Mouse (Mus musculus) hindbrain, embryonic 14.5 days (tissue): ENCODE results near the gene Tcf7. TPM values are rescaled to one million over a fixed set of nuclear protein-coding genes. Genes with fewer than 3 reads are reported as not detected.

Source experiments
- ATAC-seq: fragments of 200-750 bp; cut with Nextera tagmentation; 2 replicates; pipeline ENCODE4 v1.8.0; 2017; ENCODE audit warnings: moderate number of reproducible peaks, mild to moderate bottlenecking, moderate TSS enrichment, moderate library complexity; ENCODE audit not compliant: low FRiP score
- DNase-seq: peaks from one replicate; pipeline ENCODE4 v3.0.0-alpha.2; 2015; ENCODE audit warnings: low spot score
- H3K27ac ChIP-seq: fragments of 300-500 bp; sonication (generic); 2 replicates; pipeline ENCODE4 v1.5.1; 2014; ENCODE audit warnings: mild to moderate bottlenecking, moderate library complexity
- H3K27me3 ChIP-seq: fragments of 300-500 bp; sonication (generic); 2 replicates; pipeline ENCODE4 v1.6.1; 2014; ENCODE audit warnings: mild to moderate bottlenecking, low read length, mixed read lengths; ENCODE audit not compliant: control insufficient read depth, insufficient read depth
- H3K36me3 ChIP-seq: fragments of 300-500 bp; sonication (generic); replicated peaks from 2 replicates; pipeline ENCODE4 v1.6.1; 2014; ENCODE audit not compliant: control insufficient read depth, insufficient read depth
- H3K4me1 ChIP-seq: fragments of 300-500 bp; sonication (generic); replicated peaks from 2 replicates; pipeline ENCODE4 v1.6.1; 2014; ENCODE audit warnings: antibody characterized with exemption, low read length, mixed read lengths; ENCODE audit not compliant: control insufficient read depth, insufficient read depth
- H3K4me2 ChIP-seq: fragments of 300-500 bp; sonication (generic); replicated peaks from 2 replicates; pipeline ENCODE4 v1.6.1; 2014; ENCODE audit warnings: mild to moderate bottlenecking, moderate library complexity
- H3K4me3 ChIP-seq: fragments of 300-500 bp; sonication (generic); replicated peaks from 2 replicates; pipeline ENCODE4 v1.5.1; 2014; ENCODE audit warnings: mild to moderate bottlenecking, low read length
- H3K9ac ChIP-seq: fragments of 300-500 bp; sonication (generic); 2 replicates; pipeline ENCODE4 v1.6.1; 2014
- H3K9me3 ChIP-seq: fragments of 300-500 bp; sonication (generic); 2 replicates; pipeline ENCODE4 v1.6.1; 2016; ENCODE audit warnings: low read length; ENCODE audit not compliant: control insufficient read depth
- WGBS: fragments of 180-500 bp; shearing (Covaris S2); extraction: QIAGEN DNeasy Blood & Tissue Kit; methylation state at CpG from one replicate; pipeline ENCODE4 v1.1.7; 2014; 5-methylcytosine and 5-hydroxymethylcytosine counted together
- polyA plus RNA-seq: library from polyadenylated mRNA; unstranded; fragments of >200 nt; fragmentation: Nextera tagmentation; extraction: Ambion mirVana; gene quantifications from 2 replicates; pipeline ENCODE4 v1.2.1, GENCODE M21; 2014

Tcf7 gene
- polyA plus RNA-seq, 1 experiment from 2014 or later, result 6.9 TPM

DNA sequence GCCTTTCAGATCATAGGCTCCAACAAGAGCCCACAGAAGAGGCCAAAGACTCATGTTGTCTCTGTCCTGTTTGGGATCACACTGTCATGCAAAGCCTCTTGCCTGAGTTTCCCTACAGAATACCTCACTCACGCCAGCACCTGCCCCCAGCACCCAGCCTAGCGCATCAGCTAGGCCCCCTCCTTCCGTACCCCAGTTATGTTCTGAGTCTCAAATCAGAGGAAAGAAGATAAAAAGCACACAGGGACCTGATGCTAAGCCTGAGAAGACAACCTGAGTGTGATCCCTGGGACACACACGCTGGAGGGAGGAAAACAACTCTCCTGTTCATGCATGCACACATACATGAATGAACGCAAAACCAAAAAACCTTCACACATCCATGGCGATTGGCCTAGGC is 3.8 kb downstream of the Tcf7 start:
- no peaks in the 10 kb centered on the region for H3K9me3 ChIP-seq
- WGBS, result 96% methylated on average over 6 of the region's 6 CpGs
- H3K9ac ChIP-seq, result no peak overlapping the region
- peaks cover 9% of the 10 kb centered on the region for H3K4me1 ChIP-seq
- H3K36me3 ChIP-seq, result no peaks in the 10 kb centered on the region
- no peak overlapping the region for H3K4me3 ChIP-seq
- H3K27ac ChIP-seq, result no peak overlapping the region
- peaks cover 18% of the 10 kb centered on the region for H3K27me3 ChIP-seq
- DNase-seq (no peak), ATAC-seq (no peak)
- no peak overlapping the region for H3K4me2 ChIP-seq

DNA sequence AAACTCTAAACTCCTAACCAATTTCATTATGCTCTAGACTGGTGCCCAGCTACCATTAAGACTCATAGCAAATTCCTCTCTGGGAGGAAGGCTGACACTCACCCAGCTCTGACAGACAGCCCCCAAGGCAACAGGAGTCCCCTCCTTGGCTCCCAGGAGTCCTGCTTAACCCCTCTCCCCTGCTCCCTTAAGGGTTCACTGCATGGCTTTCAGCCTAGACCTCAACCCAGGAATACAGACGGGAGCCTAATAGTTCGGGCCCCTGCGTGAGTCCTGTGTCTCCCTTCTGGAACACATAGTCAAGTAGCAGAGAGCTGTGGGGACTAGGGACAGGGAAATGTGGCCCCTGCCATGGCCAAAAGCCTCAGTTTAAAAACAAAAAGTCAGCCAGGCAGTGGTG is 4.7 kb downstream of the Tcf7 start:
- ATAC-seq, result no peak
- WGBS, result 94% methylated on average over 3 of the region's 3 CpGs

DNA sequence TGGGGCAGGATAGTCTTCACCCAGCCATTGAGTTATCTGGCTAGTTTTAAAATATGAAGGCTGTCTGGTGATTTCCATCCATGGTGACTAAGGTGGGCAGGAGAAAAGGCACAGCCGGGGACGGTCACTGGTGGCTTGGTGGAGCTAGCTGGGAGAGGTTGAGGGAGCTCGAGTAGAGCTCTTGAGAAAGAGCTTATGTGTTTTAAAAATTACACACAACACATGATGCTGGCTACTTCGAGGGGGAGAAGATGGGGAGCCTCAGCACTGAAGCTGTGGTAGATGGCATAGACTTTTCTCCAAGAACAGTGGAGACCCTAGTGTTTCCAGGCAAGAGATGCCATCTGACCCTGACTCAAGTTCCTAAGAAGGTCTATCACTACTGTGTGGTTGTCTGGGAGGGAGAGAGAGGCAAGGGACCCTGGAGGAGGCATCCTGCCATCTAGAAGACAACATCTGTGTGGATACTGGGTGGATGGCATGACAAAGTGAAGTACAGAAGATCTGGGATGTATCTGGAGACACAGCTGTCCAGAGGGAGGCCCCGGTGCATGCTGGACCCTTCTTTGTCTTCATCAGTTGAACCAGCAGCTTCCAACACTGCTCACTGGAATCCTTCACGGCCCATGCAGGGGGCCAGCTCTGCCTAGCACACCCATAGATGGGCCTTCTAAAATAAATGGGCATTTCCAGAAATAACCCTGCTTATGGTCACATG is 5.2 kb downstream of the Tcf7 start:
- H3K4me2 ChIP-seq, result no peak overlapping the region
- H3K27ac ChIP-seq, result no peak overlapping the region
- no peak overlapping the region for H3K9ac ChIP-seq
- no peaks in the 10 kb centered on the region for H3K36me3 ChIP-seq
- H3K27me3 ChIP-seq, result peaks cover 9% of the 10 kb centered on the region
- H3K4me3 ChIP-seq, result no peak overlapping the region
- ATAC-seq (no peak), DNase-seq (no peak)
- 92% methylated on average over 6 of the region's 6 CpGs for WGBS
- H3K4me1 ChIP-seq, result 0 out of 2 replicates have a peak, but pooled peaks cover under 1% of the 10 kb centered on the region
- no peaks in the 10 kb centered on the region for H3K9me3 ChIP-seq

More for the DNA sequence above, 4.7 kb downstream of the Tcf7 start:
- Histone ChIP-seq H3K4me3 (no peak overlapping the region), H3K4me1 (0 out of 2 replicates have a peak, but pooled peaks cover 5% of the 10 kb centered on the region), H3K4me2 (no peak overlapping the region), H3K27me3 (peaks cover 12% of the 10 kb centered on the region), H3K27ac (no peak overlapping the region), H3K9me3 (no peaks in the 10 kb centered on the region), H3K9ac (no peak overlapping the region), H3K36me3 (no peaks in the 10 kb centered on the region)
- no peak for DNase-seq

DNA sequence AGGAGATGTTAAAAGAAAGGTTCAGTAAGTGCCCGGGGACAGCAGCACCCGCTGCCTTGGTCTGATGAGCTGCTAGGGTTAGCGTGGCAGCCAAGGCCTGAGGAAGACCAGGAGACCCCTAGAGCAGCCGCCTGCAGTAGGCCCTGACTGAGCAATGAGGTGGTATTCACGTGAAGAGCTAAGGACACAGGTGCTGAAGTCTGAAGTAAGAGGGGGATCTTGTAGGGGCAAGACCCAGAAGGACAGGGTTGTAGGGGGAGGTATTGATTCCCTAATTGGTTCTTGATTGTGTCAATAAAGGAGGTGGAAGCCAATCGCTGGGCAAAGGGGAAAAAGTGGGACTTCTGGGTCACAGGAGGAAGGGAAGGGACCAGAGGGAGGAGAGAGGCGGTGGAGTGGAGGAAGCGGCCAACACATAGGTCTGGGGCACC is 5.8 kb downstream of the Tcf7 start:
- H3K27ac ChIP-seq, result no peak overlapping the region
- WGBS, result 94% methylated on average over 8 of the region's 8 CpGs
- H3K9ac ChIP-seq, result no peak overlapping the region
- H3K4me2 ChIP-seq, result no peak overlapping the region
- no peak overlapping the region for H3K4me3 ChIP-seq
- ATAC-seq, result no peak
- no peak for DNase-seq
- H3K36me3 ChIP-seq, result no peaks in the 10 kb centered on the region
- peaks cover 3% of the 10 kb centered on the region for H3K27me3 ChIP-seq
- no peaks in the 10 kb centered on the region for H3K9me3 ChIP-seq
- no peaks in the 10 kb centered on the region for H3K4me1 ChIP-seq

GRCm38 (mm10) chr11:52275774-52276555 is 6.8 kb downstream of the Tcf7 start:
- Histone ChIP-seq H3K9me3 (no peaks in the 10 kb centered on the region), H3K27ac (no peak overlapping the region), H3K4me1 (no peaks in the 10 kb centered on the region), H3K27me3 (no peaks in the 10 kb centered on the region), H3K36me3 (no peaks in the 10 kb centered on the region), H3K4me3 (no peak overlapping the region), H3K4me2 (no peak overlapping the region), H3K9ac (no peak overlapping the region)
- no peak for DNase-seq
- 84% methylated on average over 9 of the region's 9 CpGs for WGBS
- no peak for ATAC-seq

GRCm38 (mm10) chr11:52275366-52275765 is 7.4 kb downstream of the Tcf7 start:
- ATAC-seq (no peak), DNase-seq (no peak)
- WGBS, result 92% methylated on average over 8 of the region's 8 CpGs
- Histone ChIP-seq H3K27me3 (no peaks in the 10 kb centered on the region), H3K4me1 (no peaks in the 10 kb centered on the region), H3K9ac (no peak overlapping the region), H3K9me3 (no peaks in the 10 kb centered on the region), H3K4me2 (no peak overlapping the region), H3K36me3 (no peaks in the 10 kb centered on the region), H3K27ac (no peak overlapping the region), H3K4me3 (no peak overlapping the region)

DNA sequence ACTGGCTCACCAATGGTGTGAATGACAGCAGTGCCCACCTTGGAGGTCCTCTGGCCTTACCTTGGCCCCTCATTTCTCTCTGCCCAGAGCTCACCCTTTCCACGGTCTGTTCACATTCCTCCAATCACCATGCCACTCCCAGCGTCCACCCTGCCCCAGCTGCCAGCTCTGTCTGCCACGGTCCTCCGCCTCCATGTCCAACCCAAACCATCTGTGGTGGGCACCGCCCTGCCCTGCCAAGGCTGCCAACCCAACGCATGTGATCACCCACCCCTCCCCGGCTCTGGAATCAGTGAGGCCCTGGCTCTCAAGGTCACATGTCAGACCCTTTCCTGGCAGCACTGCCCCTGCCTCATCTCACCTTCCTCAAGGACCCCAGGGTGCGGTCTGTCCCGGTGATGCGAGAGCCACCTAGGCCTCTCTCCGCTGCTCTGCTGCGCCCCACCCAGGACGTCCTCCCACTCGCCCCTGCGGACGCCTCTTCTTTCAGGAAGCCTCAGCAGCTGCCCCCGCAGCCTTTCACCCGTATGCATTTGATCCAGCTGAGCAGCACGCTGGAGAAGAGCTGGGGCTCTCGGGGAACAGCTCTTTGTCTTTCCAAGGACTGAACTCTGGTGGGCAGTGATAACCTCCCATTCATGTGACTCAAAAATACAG is 8.2 kb downstream of the Tcf7 start:
- Histone ChIP-seq H3K27ac (no peak overlapping the region), H3K4me2 (no peak overlapping the region), H3K4me1 (no peaks in the 10 kb centered on the region), H3K27me3 (no peaks in the 10 kb centered on the region), H3K9me3 (no peaks in the 10 kb centered on the region), H3K4me3 (no peak overlapping the region), H3K36me3 (no peaks in the 10 kb centered on the region), H3K9ac (no peak overlapping the region)
- ATAC-seq (0 out of 2 replicates have a peak, but pooled peaks have one; percentile 55), DNase-seq (no peak)
- WGBS, result 85% methylated on average over 20 of the region's 20 CpGs

GRCm38 (mm10) chr11:52273942-52274330 is 8.9 kb downstream of the Tcf7 start:
- Histone ChIP-seq H3K27ac (no peak overlapping the region), H3K9ac (no peak overlapping the region), H3K9me3 (no peaks in the 10 kb centered on the region), H3K27me3 (no peaks in the 10 kb centered on the region), H3K4me3 (no peak overlapping the region), H3K36me3 (no peaks in the 10 kb centered on the region), H3K4me1 (no peaks in the 10 kb centered on the region), H3K4me2 (no peak overlapping the region)
- no peak for DNase-seq
- 84% methylated on average over 4 of the region's 4 CpGs for WGBS
- no peak for ATAC-seq

- no peak for ATAC-seq
- Histone ChIP-seq H3K9me3 (no peaks in the 10 kb centered on the region), H3K27ac (no peak overlapping the region), H3K27me3 (no peaks in the 10 kb centered on the region), H3K4me2 (no peak overlapping the region), H3K4me1 (no peaks in the 10 kb centered on the region), H3K36me3 (no peaks in the 10 kb centered on the region), H3K4me3 (no peak overlapping the region), H3K9ac (no peak overlapping the region)
- no peak for DNase-seq
- 86% methylated on average over 11 of the region's 11 CpGs for WGBS
Observed at GRCm38 (mm10) chr11:52273183-52273941, 9.5 kb downstream of the Tcf7 start.
